Mouse (Mus musculus): ENCODE data around the gene Ppfia4. TPM values are rescaled to one million over a fixed set of nuclear protein-coding genes. Genes with fewer than 3 reads are reported as not detected.
"Not testable (repeated sequence)": the region's sequence is repeated elsewhere in the genome, so short reads cannot be mapped to it uniquely, and the experiment has no call there.

Gene Ppfia4
- polyA plus RNA-seq, 1 experiment from 2014 or later: 10.6 TPM

DNA sequence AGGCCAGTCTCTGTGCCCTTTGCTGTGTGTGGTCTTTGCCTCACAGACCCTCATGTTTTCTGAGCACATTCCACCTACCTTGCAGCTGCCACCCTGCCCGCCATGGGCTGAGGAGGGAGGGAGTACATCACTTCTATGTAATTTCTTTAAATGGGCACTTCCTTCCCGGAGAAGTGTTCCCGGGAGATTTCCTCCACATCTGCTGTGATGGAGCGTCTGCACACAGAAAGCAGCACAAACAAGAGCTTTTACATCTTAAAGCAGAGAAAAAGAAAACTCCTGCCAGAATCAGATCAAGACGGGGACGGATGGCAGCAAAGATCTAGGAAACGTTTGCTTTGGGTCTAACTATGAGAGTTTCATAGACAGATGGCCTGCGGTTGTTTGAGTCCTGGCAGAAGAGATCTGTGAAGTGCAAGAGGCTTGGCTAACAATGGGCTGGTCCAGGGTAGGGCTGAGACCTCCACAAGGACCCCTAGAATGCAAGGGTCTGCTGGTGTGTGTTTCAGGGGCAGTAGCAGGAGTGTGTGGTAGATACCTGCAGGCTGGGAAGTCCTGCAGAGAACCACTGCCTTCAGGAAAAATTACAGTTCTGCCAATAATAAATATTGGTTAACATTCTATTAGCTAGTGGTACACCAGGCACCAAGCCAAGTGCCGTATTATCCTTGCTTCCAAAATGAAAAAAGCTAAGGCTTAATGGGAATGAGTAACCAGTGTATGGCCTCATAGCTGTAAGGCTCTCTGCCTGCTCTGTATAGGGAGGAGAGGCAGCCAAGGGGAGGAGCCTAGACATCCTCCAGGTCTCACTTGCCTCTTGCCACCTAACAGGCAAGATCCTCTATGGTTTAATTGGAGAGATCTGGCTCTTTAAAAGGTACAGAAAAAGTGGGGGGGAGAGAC, 59.0 kb downstream of the Ppfia4 start:
- Histone ChIP-seq H3K36me3 (ENCODE audit: control insufficient read depth, insufficient read depth) (no peaks in the 10 kb centered on the region), H3K9ac (ENCODE audit: low read length) (no peak overlapping the region), H3K9me3 (replicated peaks; ENCODE audit: control insufficient read depth, low read length) (no peaks in the 10 kb centered on the region), H3K4me2 (ENCODE audit: low read depth, low read length) (no peak overlapping the region), H3K27me3 (ENCODE audit: control insufficient read depth, insufficient read depth, low read length) (no peaks in the 10 kb centered on the region), H3K27ac (ENCODE audit: low read length) (no peak overlapping the region), H3K4me3 (ENCODE audit: low read length) (no peak overlapping the region), H3K4me1 (ENCODE audit: control insufficient read depth, insufficient read depth, low read length) (peaks cover 13% of the 10 kb centered on the region)
- ATAC-seq (replicated peaks; ENCODE audit: extremely low read depth, insufficient read depth, low FRiP score): no peak
- WGBS: 57% methylated on average over 9 of the region's 9 CpGs

GRCm38 (mm10) chr1:134272754-134273250, 59.9 kb downstream of the Ppfia4 start:
- Histone ChIP-seq H3K27me3 (ENCODE audit: control insufficient read depth, insufficient read depth, low read length) (no peaks in the 10 kb centered on the region), H3K36me3 (ENCODE audit: control insufficient read depth, insufficient read depth) (no peaks in the 10 kb centered on the region), H3K4me3 (ENCODE audit: low read length) (no peak overlapping the region), H3K4me1 (ENCODE audit: control insufficient read depth, insufficient read depth, low read length) (peaks cover 13% of the 10 kb centered on the region), H3K27ac (ENCODE audit: low read length) (no peak overlapping the region), H3K4me2 (ENCODE audit: low read depth, low read length) (no peak overlapping the region), H3K9ac (ENCODE audit: low read length) (no peak overlapping the region), H3K9me3 (replicated peaks; ENCODE audit: control insufficient read depth, low read length) (no peaks in the 10 kb centered on the region)
- WGBS: 70% methylated on average over 5 of the region's 5 CpGs
- no peak for ATAC-seq (replicated peaks; ENCODE audit: extremely low read depth, insufficient read depth, low FRiP score)

- 80% methylated on average over 7 of the region's 7 CpGs for WGBS
- H3K4me3 ChIP-seq (ENCODE audit: low read length): no peak overlapping the region
- no peak overlapping the region for H3K4me2 ChIP-seq (ENCODE audit: low read depth, low read length)
- H3K36me3 ChIP-seq (ENCODE audit: control insufficient read depth, insufficient read depth): no peaks in the 10 kb centered on the region
- H3K27me3 ChIP-seq (ENCODE audit: control insufficient read depth, insufficient read depth, low read length): no peaks in the 10 kb centered on the region
- H3K27ac ChIP-seq (ENCODE audit: low read length): no peak overlapping the region
- ATAC-seq (replicated peaks; ENCODE audit: extremely low read depth, insufficient read depth, low FRiP score): no peak
- H3K4me1 ChIP-seq (ENCODE audit: control insufficient read depth, insufficient read depth, low read length): no peaks in the 10 kb centered on the region
- H3K9me3 ChIP-seq (replicated peaks; ENCODE audit: control insufficient read depth, low read length): no peaks in the 10 kb centered on the region
- H3K9ac ChIP-seq (ENCODE audit: low read length): no peak overlapping the region
Observed at GRCm38 (mm10) chr1:134270026-134270425, 62.7 kb downstream of the Ppfia4 start.

DNA sequence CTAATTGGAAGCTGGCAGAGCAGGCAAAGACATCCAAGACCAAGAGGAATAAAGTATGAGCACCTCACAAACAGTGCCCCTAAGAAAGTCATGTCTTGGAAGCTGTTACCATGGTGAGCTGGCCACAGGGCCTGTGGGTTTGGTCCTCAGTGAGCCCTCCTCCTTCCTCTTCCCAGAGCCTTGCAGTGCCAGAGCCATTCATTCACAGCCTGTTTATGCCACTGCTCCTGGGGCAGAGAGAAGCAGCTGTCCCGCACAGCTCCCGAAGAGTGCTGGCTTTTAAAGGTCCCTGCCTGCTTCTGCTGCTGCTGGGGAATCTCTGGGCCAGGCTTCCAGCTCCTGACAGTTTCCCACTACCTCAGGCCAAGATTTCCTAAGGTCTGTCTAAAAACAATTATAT, 66.9 kb downstream of the Ppfia4 start:
- no peaks in the 10 kb centered on the region for H3K27me3 ChIP-seq (ENCODE audit: control insufficient read depth, insufficient read depth, low read length)
- H3K27ac ChIP-seq (ENCODE audit: low read length): no peak overlapping the region
- H3K4me2 ChIP-seq (ENCODE audit: low read depth, low read length): no peak overlapping the region
- peaks cover 4% of the 10 kb centered on the region; the same call in 1 of the 2 replicates for H3K9me3 ChIP-seq (replicated peaks; ENCODE audit: control insufficient read depth, low read length)
- no peak overlapping the region for H3K4me3 ChIP-seq (ENCODE audit: low read length)
- H3K9ac ChIP-seq (ENCODE audit: low read length): no peak overlapping the region
- no peaks in the 10 kb centered on the region for H3K36me3 ChIP-seq (ENCODE audit: control insufficient read depth, insufficient read depth)
- WGBS: 55% methylated on average over 2 of the region's 2 CpGs
- no peaks in the 10 kb centered on the region for H3K4me1 ChIP-seq (ENCODE audit: control insufficient read depth, insufficient read depth, low read length)
- no peak for ATAC-seq (replicated peaks; ENCODE audit: extremely low read depth, insufficient read depth, low FRiP score)

DNA sequence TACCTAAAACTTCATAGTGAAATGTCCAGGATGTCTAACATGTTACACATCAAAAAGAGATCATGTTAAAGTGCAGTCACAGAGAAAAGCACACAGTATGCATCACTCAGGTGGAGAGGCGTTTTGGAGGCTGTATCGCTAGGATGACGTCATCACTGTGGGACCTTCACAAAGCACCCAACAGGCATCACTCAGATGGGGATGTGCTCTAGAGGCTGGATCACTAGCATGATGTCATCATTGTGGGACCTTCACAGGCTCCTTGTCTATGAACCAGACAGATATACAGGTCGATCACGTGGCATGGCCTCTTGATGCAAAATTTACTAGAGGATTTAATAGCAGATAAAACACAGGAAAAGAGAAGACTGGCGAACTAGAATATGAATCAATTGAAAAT, 68.4 kb downstream of the Ppfia4 start:
- Histone ChIP-seq H3K4me1 (ENCODE audit: control insufficient read depth, insufficient read depth, low read length) (no peaks in the 10 kb centered on the region), H3K4me2 (ENCODE audit: low read depth, low read length) (no peak overlapping the region), H3K36me3 (ENCODE audit: control insufficient read depth, insufficient read depth) (no peaks in the 10 kb centered on the region), H3K27me3 (ENCODE audit: control insufficient read depth, insufficient read depth, low read length) (no peaks in the 10 kb centered on the region), H3K4me3 (ENCODE audit: low read length) (no peak overlapping the region), H3K9ac (ENCODE audit: low read length) (no peak overlapping the region), H3K9me3 (replicated peaks; ENCODE audit: control insufficient read depth, low read length) (peaks cover 4% of the 10 kb centered on the region; the same call in 1 of the 2 replicates), H3K27ac (ENCODE audit: low read length) (no peak overlapping the region)
- WGBS: 83% methylated on average over 6 of the region's 6 CpGs
- ATAC-seq (replicated peaks; ENCODE audit: extremely low read depth, insufficient read depth, low FRiP score): no peak

DNA sequence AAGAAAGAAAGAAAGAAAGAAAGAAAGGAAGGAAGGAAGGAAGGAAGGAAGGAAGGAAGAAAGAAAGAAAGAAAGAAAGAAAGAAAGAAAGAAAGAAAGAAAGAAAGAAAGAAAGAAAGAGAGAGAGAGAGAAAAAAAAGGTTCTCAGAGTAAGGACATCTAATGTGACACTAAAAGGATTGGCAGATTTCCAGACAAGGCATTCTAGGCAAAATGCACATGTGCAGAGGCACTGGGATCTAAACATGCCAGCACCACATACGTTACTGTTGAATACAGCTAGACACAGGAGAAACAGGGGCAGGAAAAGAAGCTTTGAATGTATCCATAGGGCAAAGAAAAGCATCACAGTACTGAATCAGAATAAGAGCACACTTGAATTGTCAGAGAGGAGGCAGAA, 83.0 kb downstream of the Ppfia4 start:
- H3K4me3 ChIP-seq (ENCODE audit: low read length); H3K36me3 ChIP-seq (ENCODE audit: control insufficient read depth, insufficient read depth); H3K4me1 ChIP-seq (ENCODE audit: control insufficient read depth, insufficient read depth, low read length); H3K27me3 ChIP-seq (ENCODE audit: control insufficient read depth, insufficient read depth, low read length); H3K27ac ChIP-seq (ENCODE audit: low read length); ATAC-seq (replicated peaks; ENCODE audit: extremely low read depth, insufficient read depth, low FRiP score); H3K9ac ChIP-seq (ENCODE audit: low read length); H3K9me3 ChIP-seq (replicated peaks; ENCODE audit: control insufficient read depth, low read length); H3K4me2 ChIP-seq (ENCODE audit: low read depth, low read length): not testable (repeated sequence)
- 61% methylated on average over 1 of the region's 1 CpGs for WGBS

Other genes with a start within 250 kb of the Ppfia4 start
- gene Chit1, start 221.7 kb downstream of the Ppfia4 start, polyA plus RNA-seq (2015; fragmentation: Nextera tagmentation; extraction: Ambion mirVana): 0.31 and 0.46 TPM in 2 replicates
- 1.1 and 1.2 TPM in 2 replicates for gene Chil1, start 150.8 kb downstream of the Ppfia4 start, polyA plus RNA-seq (2015; fragmentation: Nextera tagmentation; extraction: Ambion mirVana)
- gene Mybph, start 139.5 kb downstream of the Ppfia4 start, polyA plus RNA-seq (2015; fragmentation: Nextera tagmentation; extraction: Ambion mirVana): 0.64 and 0.96 TPM in 2 replicates
- gene Adora1, start 97.5 kb downstream of the Ppfia4 start, polyA plus RNA-seq (2015; fragmentation: Nextera tagmentation; extraction: Ambion mirVana): 26.7 and 30.0 TPM in 2 replicates
- gene Myog, start 42.9 kb downstream of the Ppfia4 start, polyA plus RNA-seq (2015; fragmentation: Nextera tagmentation; extraction: Ambion mirVana): 2.0 and 3.3 TPM in 2 replicates
- gene Tmem183a, start 29.1 kb upstream of the Ppfia4 start, polyA plus RNA-seq (2015; fragmentation: Nextera tagmentation; extraction: Ambion mirVana): 57.5 and 60.4 TPM in 2 replicates
- gene 4933406M09Rik, start 53.0 kb upstream of the Ppfia4 start, polyA plus RNA-seq (2015; fragmentation: Nextera tagmentation; extraction: Ambion mirVana): not detected in 2 replicates
- gene Cyb5r1, start 72.6 kb upstream of the Ppfia4 start, polyA plus RNA-seq (2015; fragmentation: Nextera tagmentation; extraction: Ambion mirVana): 42.2 and 49.0 TPM in 2 replicates
- 138 and 148 TPM in 2 replicates for gene Adipor1, start 82.5 kb upstream of the Ppfia4 start, polyA plus RNA-seq (2015; fragmentation: Nextera tagmentation; extraction: Ambion mirVana)
- 20.6 and 21.1 TPM in 2 replicates for gene Klhl12, start 122.6 kb upstream of the Ppfia4 start, polyA plus RNA-seq (2015; fragmentation: Nextera tagmentation; extraction: Ambion mirVana)
- 29.6 and 29.9 TPM in 2 replicates for gene Rabif, start 161.7 kb upstream of the Ppfia4 start, polyA plus RNA-seq (2015; fragmentation: Nextera tagmentation; extraction: Ambion mirVana)
- gene Mgat4e, start 216.8 kb upstream of the Ppfia4 start, polyA plus RNA-seq (2015; fragmentation: Nextera tagmentation; extraction: Ambion mirVana): not detected in 2 replicates
- 24.4 and 28.0 TPM in 2 replicates for gene Kdm5b, start 227.2 kb upstream of the Ppfia4 start, polyA plus RNA-seq (2015; fragmentation: Nextera tagmentation; extraction: Ambion mirVana)

Data from heart, embryonic 16.5 days (tissue).